Mouse (Mus musculus) bone marrow macrophage, adult 2 months (primary cell): ENCODE data around the gene Acsl4.

Source experiments
- CTCF ChIP-seq: IDR thresholded peaks from 2 replicates; pipeline ENCODE4 v1.5.1; 2012; ENCODE audit warnings: low read depth, mild to moderate bottlenecking, low read length, moderate library complexity
- POLR2A ChIP-seq: IDR thresholded peaks from 2 replicates; pipeline ENCODE4 v1.6.1; 2012; ENCODE audit warnings: mild to moderate bottlenecking, low read depth, low read length, borderline replicate concordance

DNA sequence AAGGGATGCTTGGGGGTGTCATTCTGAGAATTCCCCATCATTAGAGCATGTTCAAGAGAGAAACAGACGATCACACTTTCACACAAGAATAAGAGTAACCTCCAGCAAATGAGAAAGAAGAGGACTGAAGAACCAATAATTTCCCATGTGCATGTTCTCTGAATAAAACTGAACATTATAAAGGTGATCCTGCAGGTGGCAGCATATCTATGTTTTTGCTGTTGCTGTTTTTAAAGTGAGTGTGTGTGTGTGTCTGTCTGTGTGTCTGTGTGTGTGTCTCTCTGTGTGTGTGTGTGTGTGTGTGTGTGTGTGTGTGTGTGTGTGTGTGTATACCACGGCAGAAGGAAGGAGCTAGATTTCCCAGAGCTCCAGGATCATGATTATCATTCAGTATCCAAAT is 64.6 kb downstream of the Acsl4 start:
- TF ChIP-seq POLR2A (no peak), CTCF (no peak)
